Mouse (Mus musculus) MEL (cell line): Measurements from ENCODE around the gene Vasn. TPM values are rescaled to one million over a fixed set of nuclear protein-coding genes. Genes with fewer than 3 reads are reported as not detected.

ENCODE experiments used
- DNase-seq: peaks from one replicate; pipeline ENCODE4 v3.0.0; 2011; ENCODE audit warnings: low read depth, low spot score
- H3K27ac ChIP-seq: 2 replicates; pipeline ENCODE4 v1.5.1; 2012; ENCODE audit warnings: low read depth, mild to moderate bottlenecking, control low read depth, low read length, moderate library complexity; ENCODE audit not compliant: control insufficient read depth
- H3K27me3 ChIP-seq, 2 experiments: fragments of 150-350 bp in 1 of 2; sonication (generic) in 1 of 2; 2 replicates each; pipeline ENCODE4 v1.6.1; 2012; ENCODE audit warnings: low read length in 2 of 2, mild to moderate bottlenecking in 2 of 2, improper control_type of control experiment in 1 of 2, moderate library complexity in 1 of 2; ENCODE audit not compliant: insufficient read depth in 2 of 2, control insufficient read depth in 1 of 2
- H3K36me3 ChIP-seq, 2 experiments: 2 replicates each; pipeline ENCODE4 v1.6.1; 2012 to 2014; ENCODE audit warnings: low read length in 2 of 2, improper control_type of control experiment in 1 of 2, inconsistent platforms in 1 of 2, mild to moderate bottlenecking in 1 of 2; ENCODE audit not compliant: insufficient read depth in 2 of 2, control insufficient read depth in 1 of 2
- H3K4me1 ChIP-seq, 2 experiments: fragments of 150-350 bp in 1 of 2; sonication (generic) in 1 of 2; 2 replicates each; pipeline ENCODE4 v1.6.1; 2012; ENCODE audit warnings: low read length in 2 of 2, improper control_type of control experiment in 1 of 2, mild to moderate bottlenecking in 1 of 2; ENCODE audit not compliant: insufficient read depth in 2 of 2, control insufficient read depth in 1 of 2
- H3K4me3 ChIP-seq, 2 experiments: fragments of 150-350 bp in 1 of 2; sonication (generic) in 1 of 2; 2 replicates each; pipeline ENCODE4 v1.5.1; 2012; ENCODE audit warnings: low read depth in 2 of 2, low read length in 2 of 2, mild to moderate bottlenecking in 2 of 2, moderate library complexity in 2 of 2, control low read depth in 1 of 2, improper control_type of control experiment in 1 of 2; ENCODE audit not compliant: control insufficient read depth in 1 of 2, insufficient read depth in 1 of 2
- H3K79me2 ChIP-seq: 2 replicates; pipeline ENCODE4 v1.6.1; 2012; ENCODE audit warnings: mild to moderate bottlenecking, low read length, moderate library complexity; ENCODE audit not compliant: control insufficient read depth, poor library complexity, insufficient read depth
- H3K9ac ChIP-seq: 2 replicates; pipeline ENCODE4 v1.6.1; 2012; ENCODE audit warnings: low read depth, mild to moderate bottlenecking, control low read depth, low read length, moderate library complexity; ENCODE audit not compliant: control insufficient read depth, poor library complexity, severe bottlenecking
- H3K9me3 ChIP-seq: fragments of 150-350 bp; sonication (generic); replicated peaks from 2 replicates; pipeline ENCODE4 v1.6.1; 2012; ENCODE audit warnings: mild to moderate bottlenecking, low read length, improper control_type of control experiment, moderate library complexity; ENCODE audit not compliant: insufficient read depth
- BHLHE40 ChIP-seq: IDR thresholded peaks from 2 replicates; pipeline ENCODE4 v1.6.1; 2012; ENCODE audit warnings: low read depth, mild to moderate bottlenecking, inconsistent platforms, low read length, improper control_type of control experiment, borderline replicate concordance
- CHD2 ChIP-seq: IDR thresholded peaks from 2 replicates; pipeline ENCODE4 v1.6.1; 2011; ENCODE audit warnings: low read length, improper control_type of control experiment
- CTCF ChIP-seq, 3 experiments: IDR thresholded peaks in 2 of 3; conservative IDR thresholded peaks in 1 of 3; 2 replicates each; pipeline ENCODE4 v1.5.1; 2011 to 2012; ENCODE audit warnings: low read length in 3 of 3, low read depth in 2 of 3, mild to moderate bottlenecking in 2 of 3, improper control_type of control experiment in 1 of 3, inconsistent platforms in 1 of 3, mixed read lengths in 1 of 3, moderate library complexity in 1 of 3; ENCODE audit not compliant: control insufficient read depth in 1 of 3, insufficient read depth in 1 of 3, poor library complexity in 1 of 3, severe bottlenecking in 1 of 3
- E2F4 ChIP-seq: IDR thresholded peaks from 2 replicates; pipeline ENCODE4 v1.6.1; 2011; ENCODE audit warnings: low read depth, low read length, improper control_type of control experiment, borderline replicate concordance
- EP300 ChIP-seq, 2 experiments: IDR thresholded peaks; 2 replicates each; pipeline ENCODE4 v1.6.1; 2011; ENCODE audit warnings: improper control_type of control experiment in 2 of 2, low read length in 2 of 2, low read depth in 1 of 2, mild to moderate bottlenecking in 1 of 2
- ETS1 ChIP-seq: IDR thresholded peaks from 2 replicates; pipeline ENCODE4 v1.6.1; 2012; ENCODE audit warnings: low read depth, mild to moderate bottlenecking, inconsistent platforms, low read length, improper control_type of control experiment, moderate library complexity
- GATA1 ChIP-seq: IDR thresholded peaks from 2 replicates; pipeline ENCODE4 v1.6.1; 2011; ENCODE audit warnings: low read depth, low read length, improper control_type of control experiment
- JUND ChIP-seq: IDR thresholded peaks from 2 replicates; pipeline ENCODE4 v1.6.1; 2011; ENCODE audit warnings: low read depth, mild to moderate bottlenecking, improper control_type of control experiment, low read length
- KAT2A ChIP-seq: conservative IDR thresholded peaks from 2 replicates; pipeline ENCODE4 v1.6.1; 2012; ENCODE audit warnings: low read depth, low read length, improper control_type of control experiment, inconsistent platforms
- MAFK ChIP-seq: IDR thresholded peaks from 2 replicates; pipeline ENCODE4 v1.6.1; 2011; ENCODE audit warnings: low read depth, mild to moderate bottlenecking, low read length, improper control_type of control experiment, borderline replicate concordance
- MAX ChIP-seq: IDR thresholded peaks from 2 replicates; pipeline ENCODE4 v1.6.1; 2011; ENCODE audit warnings: low read length, improper control_type of control experiment
- MAZ ChIP-seq: IDR thresholded peaks from 2 replicates; pipeline ENCODE4 v1.6.1; 2012; ENCODE audit warnings: low read depth, mild to moderate bottlenecking, inconsistent platforms, low read length, improper control_type of control experiment
- MEF2A ChIP-seq: IDR thresholded peaks from 2 replicates; pipeline ENCODE4 v1.6.1; 2014; ENCODE audit warnings: low read depth, mild to moderate bottlenecking, inconsistent platforms, low read length, improper control_type of control experiment; ENCODE audit not compliant: poor library complexity, insufficient replicate concordance, severe bottlenecking; ENCODE audit errors: extremely low read depth
- MXI1 ChIP-seq: IDR thresholded peaks from 2 replicates; pipeline ENCODE4 v1.6.1; 2011; ENCODE audit warnings: mild to moderate bottlenecking, low read depth, low read length, improper control_type of control experiment
- MYB ChIP-seq: IDR thresholded peaks from 2 replicates; pipeline ENCODE4 v1.6.1; 2011; ENCODE audit warnings: mild to moderate bottlenecking, low read depth, low read length, improper control_type of control experiment
- MYC ChIP-seq: IDR thresholded peaks from 2 replicates; pipeline ENCODE4 v1.6.1; 2011; ENCODE audit warnings: low read depth, mild to moderate bottlenecking, low read length, improper control_type of control experiment, moderate library complexity
- NELFE ChIP-seq: IDR thresholded peaks from 2 replicates; pipeline ENCODE4 v1.6.1; 2011; ENCODE audit warnings: low read depth, low read length, improper control_type of control experiment
- POLR2A ChIP-seq, 2 experiments: IDR thresholded peaks; 2 replicates each; pipeline ENCODE4 v1.6.1; 2011 to 2012; ENCODE audit warnings: low read length in 2 of 2, mild to moderate bottlenecking in 2 of 2, control low read depth in 1 of 2, improper control_type of control experiment in 1 of 2, low read depth in 1 of 2, moderate library complexity in 1 of 2; ENCODE audit not compliant: control insufficient read depth in 1 of 2, insufficient read depth in 1 of 2, poor library complexity in 1 of 2
- TAL1 ChIP-seq: IDR thresholded peaks from 2 replicates; pipeline ENCODE4 v1.6.1; 2012; ENCODE audit warnings: mild to moderate bottlenecking, inconsistent platforms, low read length, moderate library complexity, mixed read lengths
- TBP ChIP-seq: IDR thresholded peaks from 2 replicates; pipeline ENCODE4 v1.8.0; 2011; ENCODE audit warnings: low read depth, low read length, improper control_type of control experiment
- ZC3H11A ChIP-seq: IDR thresholded peaks from 2 replicates; pipeline ENCODE4 v1.6.1; 2012; ENCODE audit warnings: low read depth, mild to moderate bottlenecking, inconsistent platforms, low read length, improper control_type of control experiment
- ZKSCAN1 ChIP-seq: IDR thresholded peaks from 2 replicates; pipeline ENCODE4 v1.6.1; 2012; ENCODE audit warnings: low read depth, mild to moderate bottlenecking, inconsistent platforms, low read length, improper control_type of control experiment, moderate library complexity
- polyA plus RNA-seq, 2 experiments: library from polyadenylated mRNA; stranded (reverse) in 1 of 2; unstranded in 1 of 2; fragments of >175 nt in 1 of 2; fragments of >200 nt in 1 of 2; gene quantifications; 2 replicates each; pipeline versions ENCODE4 v1.2.1 to v1.2.4; 2012; ENCODE audit warnings: low replicate concordance in 2 of 2, low read depth in 1 of 2; ENCODE audit not compliant: insufficient read length in 2 of 2, insufficient read depth in 1 of 2, missing spikeins in 1 of 2
- total RNA-seq: library from RNA; depleted of rRNA; stranded (reverse); fragments of 300-350 nt; gene quantifications from 2 replicates; pipeline ENCODE4 v1.2.3, GENCODE M21; 2012

Vasn gene
- total and polyA plus RNA-seq, 3 experiments: 0.19 to 3.1 TPM; not detected in 1

DNA sequence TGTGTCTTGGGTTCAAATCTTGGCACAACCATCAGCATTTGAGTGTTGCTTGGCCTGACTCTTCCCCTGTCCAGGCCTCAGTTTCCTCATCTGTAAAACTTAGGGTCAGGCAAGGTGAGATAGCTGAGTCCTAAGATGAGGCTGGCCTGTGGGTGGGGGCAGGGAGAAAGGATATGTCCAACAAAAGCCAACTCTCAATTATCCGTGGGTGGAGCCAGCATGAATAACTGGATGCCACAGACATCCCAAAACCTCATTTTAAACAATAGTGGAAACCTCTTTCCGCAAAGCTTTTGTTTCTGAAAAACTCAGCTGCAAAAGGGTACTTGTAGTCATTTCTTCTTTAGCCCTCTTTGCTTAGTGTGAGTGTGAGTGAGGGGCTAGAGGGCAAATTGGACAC lies 42.9 kb upstream of the Vasn start:
- no peak for DNase-seq
- no peak overlapping the region for H3K27ac ChIP-seq
- no peaks in the 10 kb centered on the region; a peak in 1 of 4 replicates for H3K4me1 ChIP-seq
- TF ChIP-seq JUND (no peak), MAX (no peak), E2F4 (no peak), CTCF (IDR thresholded peaks at IDR 0.05 in 2 of 3, conservative IDR thresholded peaks at IDR 0.05 in 1 of 3; ENCODE audit: control insufficient read depth in 1 of 3, insufficient read depth in 1 of 3, low read depth in 2 of 3, low read length in 3 of 3, poor library complexity in 1 of 3, severe bottlenecking in 1 of 3) (no peak), BHLHE40 (no peak), TBP (no peak), ETS1 (no peak), MYB (no peak), EP300 (IDR thresholded peaks at IDR 0.05; ENCODE audit: low read depth in 1 of 2, low read length in 2 of 2) (no peak), NELFE (no peak), MAZ (no peak), MAFK (no peak), TAL1 (no peak), ZC3H11A (no peak), MYC (no peak), GATA1 (no peak), MXI1 (no peak), KAT2A (no peak), MEF2A (no peak)
- TF ChIP-seq, all 39 proteins: peak for 0
- no peak overlapping the region for H3K4me3 ChIP-seq
- no peaks in the 10 kb centered on the region for H3K36me3 ChIP-seq
- no peaks in the 10 kb centered on the region for H3K9me3 ChIP-seq
- 0 out of 4 replicates have a peak, but pooled peaks cover 0 to 3% of the 10 kb centered on the region in 2 experiments for H3K27me3 ChIP-seq
- H3K9ac ChIP-seq: no peak overlapping the region
- no peaks in the 10 kb centered on the region for H3K79me2 ChIP-seq

- no peak for DNase-seq
- no peak overlapping the region for H3K9ac ChIP-seq
- H3K27me3 ChIP-seq: 0 out of 4 replicates have a peak, but pooled peaks cover 0 to 3% of the 10 kb centered on the region in 2 experiments
- no peaks in the 10 kb centered on the region for H3K9me3 ChIP-seq
- no peaks in the 10 kb centered on the region for H3K79me2 ChIP-seq
- H3K4me1 ChIP-seq: no peaks in the 10 kb centered on the region; a peak in 2 of 4 replicates
- no peaks in the 10 kb centered on the region for H3K36me3 ChIP-seq
- no peak overlapping the region for H3K27ac ChIP-seq
- TF ChIP-seq JUND: no peak
- TF ChIP-seq TBP: no peak
- TF ChIP-seq MYC: no peak
- TF ChIP-seq POLR2A (IDR thresholded peaks at IDR 0.05; ENCODE audit: control insufficient read depth in 1 of 2, insufficient read depth in 1 of 2, low read depth in 1 of 2, low read length in 2 of 2, poor library complexity in 1 of 2): no peak
- no peak for TF ChIP-seq EP300 (IDR thresholded peaks at IDR 0.05; ENCODE audit: low read depth in 1 of 2, low read length in 2 of 2)
- TF ChIP-seq ZC3H11A: no peak
- TF ChIP-seq CHD2: no peak
- TF ChIP-seq ZKSCAN1: no peak
- TF ChIP-seq CTCF (IDR thresholded peaks at IDR 0.05 in 2 of 3, conservative IDR thresholded peaks at IDR 0.05 in 1 of 3; ENCODE audit: control insufficient read depth in 1 of 3, insufficient read depth in 1 of 3, low read depth in 2 of 3, low read length in 3 of 3, poor library complexity in 1 of 3, severe bottlenecking in 1 of 3): no peak
- TF ChIP-seq GATA1: no peak
- H3K4me3 ChIP-seq: no peak overlapping the region
These were observed 42.4 kb upstream of the Vasn start for GRCm38 (mm10) chr16:4597296-4597695.
